Mouse (Mus musculus): ENCODE results near the gene Fosl2. TPM values are rescaled to one million over a fixed set of nuclear protein-coding genes. Genes with fewer than 3 reads are reported as not detected.
"Not testable (repeated sequence)": the region's sequence is repeated elsewhere in the genome, so short reads cannot be mapped to it uniquely, and the experiment has no call there.

Gene Fosl2
- polyA plus RNA-seq, 1 experiment from 2014 or later: 3.7 TPM

DNA sequence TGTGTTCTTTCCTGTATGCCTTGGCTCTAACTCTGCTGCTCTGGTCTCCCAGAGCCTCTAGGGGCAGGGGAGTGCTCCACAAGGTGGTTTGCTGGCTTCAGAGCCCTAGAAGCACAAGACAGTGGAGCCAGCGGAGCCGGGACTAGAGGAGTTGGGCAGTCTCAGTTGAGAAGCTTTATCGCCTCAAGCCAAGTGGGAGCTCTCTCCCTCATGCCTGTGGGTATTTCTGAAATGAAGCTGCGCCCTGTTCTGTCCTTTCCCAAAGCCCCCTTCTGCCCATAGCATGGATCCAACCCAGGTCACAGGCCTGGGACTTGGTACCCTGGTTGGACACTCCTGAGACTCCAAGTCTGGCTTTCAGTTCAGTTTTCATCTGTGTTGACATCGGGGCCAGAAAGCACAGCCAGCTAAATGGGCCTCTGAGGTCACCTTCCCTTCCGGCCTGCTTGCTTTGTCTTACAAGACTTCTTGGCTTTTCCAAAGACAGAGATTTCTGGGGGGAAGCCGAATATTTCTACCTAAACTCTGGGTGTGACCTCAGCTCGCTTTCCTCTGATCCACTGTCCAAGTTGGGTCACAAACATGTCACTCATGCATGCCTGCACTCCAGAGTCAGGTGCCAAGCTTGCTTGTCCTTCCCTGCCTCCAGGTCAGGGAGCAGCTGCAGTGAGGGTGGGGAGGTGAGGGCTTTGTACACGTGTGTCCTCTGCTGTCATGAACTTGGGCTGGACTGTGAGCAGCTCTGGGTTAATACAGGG, 19.5 kb downstream of the Fosl2 start:
- 86% methylated on average over 9 of the region's 9 CpGs for WGBS
- Histone ChIP-seq H3K9me3 (ENCODE audit: control insufficient read depth, low read length) (no peaks in the 10 kb centered on the region), H3K36me3 (ENCODE audit: control insufficient read depth, insufficient read depth) (no peaks in the 10 kb centered on the region), H3K27me3 (replicated peaks; ENCODE audit: control insufficient read depth, insufficient read depth, low read length) (no peaks in the 10 kb centered on the region), H3K9ac (replicated peaks; ENCODE audit: low read depth, low read length) (no peak overlapping the region), H3K4me1 (replicated peaks; ENCODE audit: control insufficient read depth, insufficient read depth, low read length) (no peaks in the 10 kb centered on the region), H3K4me2 (ENCODE audit: low read length) (no peak overlapping the region), H3K4me3 (replicated peaks; ENCODE audit: low read length) (no peak overlapping the region), H3K27ac (ENCODE audit: low read length) (no peak overlapping the region)
- ATAC-seq: no peak

DNA sequence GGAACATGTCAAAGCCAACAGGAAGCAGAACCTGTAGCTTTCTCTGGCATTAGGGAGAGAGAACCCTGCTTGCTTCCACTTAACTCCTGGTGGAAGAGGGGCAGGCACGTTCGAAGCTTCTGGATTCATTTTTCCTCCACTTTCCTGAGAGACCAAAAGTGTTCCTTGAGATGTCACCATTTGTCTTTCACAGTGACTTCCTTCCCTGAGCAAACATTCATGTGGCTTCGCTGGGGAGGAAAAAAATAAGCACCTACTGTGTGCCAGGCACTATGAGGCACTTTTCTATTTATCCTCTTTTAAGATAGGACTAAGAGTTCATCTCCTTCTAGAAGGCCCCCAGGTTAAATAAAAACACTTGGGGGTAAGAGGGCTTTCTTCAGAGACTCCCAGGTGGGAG, 20.3 kb downstream of the Fosl2 start:
- Histone ChIP-seq H3K27ac (ENCODE audit: low read length) (no peak overlapping the region), H3K36me3 (ENCODE audit: control insufficient read depth, insufficient read depth) (no peaks in the 10 kb centered on the region), H3K4me1 (replicated peaks; ENCODE audit: control insufficient read depth, insufficient read depth, low read length) (no peaks in the 10 kb centered on the region), H3K9ac (replicated peaks; ENCODE audit: low read depth, low read length) (no peak overlapping the region), H3K27me3 (replicated peaks; ENCODE audit: control insufficient read depth, insufficient read depth, low read length) (no peaks in the 10 kb centered on the region), H3K9me3 (ENCODE audit: control insufficient read depth, low read length) (no peaks in the 10 kb centered on the region), H3K4me3 (replicated peaks; ENCODE audit: low read length) (no peak overlapping the region), H3K4me2 (ENCODE audit: low read length) (no peak overlapping the region)
- WGBS: 94% methylated on average over 3 of the region's 3 CpGs
- ATAC-seq: no peak

DNA sequence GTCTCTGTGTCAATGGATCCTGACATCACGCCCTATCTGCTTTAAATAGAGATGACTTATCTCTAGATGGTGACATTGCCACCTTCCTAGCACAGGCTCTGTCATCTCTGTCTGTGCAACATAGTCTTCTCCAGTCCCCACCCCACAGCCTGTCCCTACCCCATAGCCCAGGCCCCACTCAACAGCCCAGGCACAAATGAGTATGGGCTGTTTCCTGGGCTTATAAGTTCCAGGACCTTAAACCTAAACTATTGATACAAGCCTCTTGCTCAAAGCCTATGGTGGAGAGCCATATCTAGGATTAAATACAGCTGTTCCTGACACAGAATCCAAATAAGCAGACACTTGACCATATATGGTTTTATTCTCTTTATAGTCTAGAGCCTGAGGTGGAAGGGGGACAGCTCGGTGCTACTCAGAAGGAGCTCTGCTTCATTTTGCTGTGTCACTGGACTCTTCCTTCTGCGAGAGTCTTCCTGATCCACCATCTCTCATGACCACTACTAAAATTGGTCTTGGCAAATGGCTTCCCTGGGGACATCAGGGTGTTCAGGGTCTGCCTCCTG, 28.0 kb downstream of the Fosl2 start:
- H3K36me3 ChIP-seq (ENCODE audit: control insufficient read depth, insufficient read depth): no peaks in the 10 kb centered on the region
- no peak overlapping the region for H3K27ac ChIP-seq (ENCODE audit: low read length)
- no peaks in the 10 kb centered on the region for H3K9me3 ChIP-seq (ENCODE audit: control insufficient read depth, low read length)
- H3K4me3 ChIP-seq (replicated peaks; ENCODE audit: low read length): no peak overlapping the region
- no peak for ATAC-seq
- H3K27me3 ChIP-seq (replicated peaks; ENCODE audit: control insufficient read depth, insufficient read depth, low read length): no peaks in the 10 kb centered on the region
- no peak overlapping the region for H3K9ac ChIP-seq (replicated peaks; ENCODE audit: low read depth, low read length)
- WGBS: 91% methylated on average over 3 of the region's 3 CpGs
- H3K4me2 ChIP-seq (ENCODE audit: low read length): no peak overlapping the region
- H3K4me1 ChIP-seq (replicated peaks; ENCODE audit: control insufficient read depth, insufficient read depth, low read length): no peaks in the 10 kb centered on the region

DNA sequence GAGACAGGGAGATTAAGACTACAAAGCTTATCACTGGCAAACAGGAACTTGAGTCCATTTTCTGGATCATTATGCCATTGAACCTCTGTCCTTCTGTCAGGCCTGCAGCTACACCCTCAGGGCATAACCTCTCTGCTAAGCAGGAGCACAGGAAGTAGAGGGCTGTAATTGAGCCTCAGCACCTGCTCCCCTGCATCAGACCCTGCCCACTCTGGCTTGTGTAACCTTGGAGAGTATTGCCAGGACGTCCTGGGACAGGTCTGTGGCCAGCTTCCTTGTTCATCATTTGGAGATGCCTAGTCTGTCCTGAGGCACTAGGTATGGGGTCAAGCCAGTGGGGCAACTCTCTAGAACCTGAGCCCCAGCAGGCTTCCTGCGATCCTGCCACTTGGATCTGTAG, 36.6 kb downstream of the Fosl2 start:
- no peak overlapping the region for H3K4me2 ChIP-seq (ENCODE audit: low read length)
- H3K36me3 ChIP-seq (ENCODE audit: control insufficient read depth, insufficient read depth): no peaks in the 10 kb centered on the region
- H3K4me1 ChIP-seq (replicated peaks; ENCODE audit: control insufficient read depth, insufficient read depth, low read length): no peaks in the 10 kb centered on the region
- H3K4me3 ChIP-seq (replicated peaks; ENCODE audit: low read length): no peak overlapping the region
- no peak overlapping the region for H3K9ac ChIP-seq (replicated peaks; ENCODE audit: low read depth, low read length)
- H3K27ac ChIP-seq (ENCODE audit: low read length): no peak overlapping the region
- no peaks in the 10 kb centered on the region for H3K9me3 ChIP-seq (ENCODE audit: control insufficient read depth, low read length)
- ATAC-seq: no peak
- H3K27me3 ChIP-seq (replicated peaks; ENCODE audit: control insufficient read depth, insufficient read depth, low read length): no peaks in the 10 kb centered on the region
- 76% methylated on average over 2 of the region's 2 CpGs for WGBS

DNA sequence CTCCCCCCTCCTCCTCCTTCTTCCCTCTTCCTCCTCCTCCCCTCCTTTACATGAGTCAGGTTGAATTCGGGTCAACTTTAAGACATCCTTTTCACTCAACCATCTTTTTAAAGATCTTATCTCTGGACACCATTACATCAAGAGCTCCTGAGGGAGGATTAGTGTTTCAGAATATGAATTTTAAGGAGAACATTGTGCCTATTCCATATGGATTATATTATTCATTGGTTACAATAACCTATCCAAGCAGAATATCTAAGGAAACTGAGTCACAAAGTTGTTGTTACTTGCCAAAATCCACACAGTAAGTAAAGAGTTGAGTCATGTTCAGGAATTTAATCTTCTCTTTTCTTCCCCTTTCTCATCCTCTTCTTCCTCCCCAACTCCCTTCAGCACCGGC, 41.2 kb downstream of the Fosl2 start:
- Histone ChIP-seq H3K4me3 (replicated peaks; ENCODE audit: low read length) (no peak overlapping the region), H3K4me2 (ENCODE audit: low read length) (no peak overlapping the region), H3K27me3 (replicated peaks; ENCODE audit: control insufficient read depth, insufficient read depth, low read length) (no peaks in the 10 kb centered on the region), H3K36me3 (ENCODE audit: control insufficient read depth, insufficient read depth) (no peaks in the 10 kb centered on the region), H3K27ac (ENCODE audit: low read length) (no peak overlapping the region), H3K4me1 (replicated peaks; ENCODE audit: control insufficient read depth, insufficient read depth, low read length) (no peaks in the 10 kb centered on the region), H3K9me3 (ENCODE audit: control insufficient read depth, low read length) (no peaks in the 10 kb centered on the region), H3K9ac (replicated peaks; ENCODE audit: low read depth, low read length) (no peak overlapping the region)
- 90% methylated on average over 2 of the region's 2 CpGs for WGBS
- ATAC-seq: no peak

DNA sequence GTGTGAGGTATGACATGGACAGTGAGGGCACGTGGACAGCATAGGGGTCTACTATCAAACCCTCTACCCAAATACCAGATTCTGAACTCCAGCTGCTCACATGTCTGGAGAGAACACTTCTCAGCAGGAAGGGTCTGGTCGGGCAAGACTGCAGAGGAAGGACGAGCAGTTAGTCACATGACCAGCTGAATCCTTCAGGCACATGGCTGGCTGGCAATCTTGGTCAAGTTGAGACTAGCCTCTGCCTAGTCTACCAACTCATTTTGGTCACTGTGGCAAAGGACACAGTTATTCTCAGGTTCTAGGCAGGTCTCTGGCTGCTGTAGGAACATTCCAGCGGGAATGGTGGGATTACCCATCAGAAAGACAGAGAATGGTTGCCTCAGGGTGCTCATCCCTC, 42.1 kb downstream of the Fosl2 start:
- no peak overlapping the region for H3K27ac ChIP-seq (ENCODE audit: low read length)
- 87% methylated on average over 4 of the region's 4 CpGs for WGBS

DNA sequence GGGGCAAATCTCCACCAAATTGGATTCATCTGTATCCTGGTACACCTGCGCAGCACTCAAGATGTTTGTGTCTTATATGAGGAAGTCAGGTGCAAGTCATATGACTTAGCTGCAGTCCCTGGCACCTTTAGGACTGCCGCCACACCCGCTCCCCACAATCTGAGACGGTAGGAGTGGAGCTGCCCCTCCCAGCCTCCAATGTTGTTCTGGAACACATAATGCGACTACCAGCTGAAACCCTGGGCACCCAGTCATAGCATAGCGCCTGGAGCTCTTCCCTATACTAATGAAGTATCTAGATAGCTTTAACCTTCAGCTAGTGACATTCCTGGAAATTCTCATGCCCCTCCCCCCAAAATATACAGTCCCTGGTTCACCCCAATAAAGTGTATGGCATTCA, 43.1 kb downstream of the Fosl2 start:
- ATAC-seq; H3K36me3 ChIP-seq (ENCODE audit: control insufficient read depth, insufficient read depth); H3K4me2 ChIP-seq (ENCODE audit: low read length); H3K27me3 ChIP-seq (replicated peaks; ENCODE audit: control insufficient read depth, insufficient read depth, low read length); H3K9me3 ChIP-seq (ENCODE audit: control insufficient read depth, low read length); H3K4me3 ChIP-seq (replicated peaks; ENCODE audit: low read length); H3K9ac ChIP-seq (replicated peaks; ENCODE audit: low read depth, low read length); H3K4me1 ChIP-seq (replicated peaks; ENCODE audit: control insufficient read depth, insufficient read depth, low read length); H3K27ac ChIP-seq (ENCODE audit: low read length): not testable (repeated sequence)
- 82% methylated on average over 5 of the region's 6 CpGs for WGBS

More for the DNA sequence above, 42.1 kb downstream of the Fosl2 start:
- Histone ChIP-seq H3K4me3 (replicated peaks; ENCODE audit: low read length) (no peak overlapping the region), H3K27me3 (replicated peaks; ENCODE audit: control insufficient read depth, insufficient read depth, low read length) (no peaks in the 10 kb centered on the region), H3K9me3 (ENCODE audit: control insufficient read depth, low read length) (no peaks in the 10 kb centered on the region), H3K4me1 (replicated peaks; ENCODE audit: control insufficient read depth, insufficient read depth, low read length) (no peaks in the 10 kb centered on the region), H3K9ac (replicated peaks; ENCODE audit: low read depth, low read length) (no peak overlapping the region), H3K4me2 (ENCODE audit: low read length) (no peak overlapping the region), H3K36me3 (ENCODE audit: control insufficient read depth, insufficient read depth) (no peaks in the 10 kb centered on the region)
- no peak for ATAC-seq

DNA sequence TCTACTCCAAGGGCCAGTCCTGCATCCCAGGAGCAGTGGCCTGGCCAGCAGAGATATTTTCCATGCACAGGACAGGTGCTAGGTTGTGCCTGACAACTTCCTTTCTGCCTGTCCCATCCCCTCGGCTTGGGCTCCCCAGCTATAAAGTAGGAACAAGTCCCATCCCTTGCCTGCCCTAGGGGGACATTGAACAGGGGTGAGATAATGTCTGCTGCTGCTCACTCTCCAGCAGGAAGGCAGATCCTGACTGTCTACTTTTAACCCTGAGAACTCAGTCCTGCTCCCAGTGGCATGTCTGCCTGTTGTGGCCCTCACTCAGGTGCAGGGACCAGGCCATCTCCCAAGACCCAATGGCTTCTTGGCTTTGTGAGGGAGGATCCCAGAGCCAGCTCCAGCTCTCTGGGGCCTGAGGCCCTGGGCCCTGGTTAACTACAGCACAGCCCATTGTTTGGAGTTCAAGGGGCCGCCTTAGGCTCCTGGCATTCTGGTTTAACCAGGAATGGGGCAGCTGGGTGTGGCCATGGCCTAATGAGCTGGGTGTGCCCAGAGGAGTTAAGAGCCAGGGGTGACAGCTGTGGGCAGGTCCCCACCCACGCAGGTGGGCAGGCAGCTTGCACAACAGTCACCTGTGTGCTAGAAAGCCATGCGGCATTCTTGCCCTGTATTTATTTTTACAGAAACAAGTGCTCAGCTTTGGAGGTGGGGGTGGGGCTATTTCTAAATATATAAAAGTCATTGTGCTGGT, 47.5 kb downstream of the Fosl2 start:
- Histone ChIP-seq H3K4me1 (replicated peaks; ENCODE audit: control insufficient read depth, insufficient read depth, low read length) (no peaks in the 10 kb centered on the region), H3K27ac (ENCODE audit: low read length) (no peak overlapping the region), H3K4me3 (replicated peaks; ENCODE audit: low read length) (no peak overlapping the region), H3K9me3 (ENCODE audit: control insufficient read depth, low read length) (no peaks in the 10 kb centered on the region), H3K4me2 (ENCODE audit: low read length) (no peak overlapping the region), H3K9ac (replicated peaks; ENCODE audit: low read depth, low read length) (no peak overlapping the region), H3K36me3 (ENCODE audit: control insufficient read depth, insufficient read depth) (no peaks in the 10 kb centered on the region), H3K27me3 (replicated peaks; ENCODE audit: control insufficient read depth, insufficient read depth, low read length) (no peaks in the 10 kb centered on the region)
- WGBS: 66% methylated on average over 4 of the region's 4 CpGs
- ATAC-seq: no peak

DNA sequence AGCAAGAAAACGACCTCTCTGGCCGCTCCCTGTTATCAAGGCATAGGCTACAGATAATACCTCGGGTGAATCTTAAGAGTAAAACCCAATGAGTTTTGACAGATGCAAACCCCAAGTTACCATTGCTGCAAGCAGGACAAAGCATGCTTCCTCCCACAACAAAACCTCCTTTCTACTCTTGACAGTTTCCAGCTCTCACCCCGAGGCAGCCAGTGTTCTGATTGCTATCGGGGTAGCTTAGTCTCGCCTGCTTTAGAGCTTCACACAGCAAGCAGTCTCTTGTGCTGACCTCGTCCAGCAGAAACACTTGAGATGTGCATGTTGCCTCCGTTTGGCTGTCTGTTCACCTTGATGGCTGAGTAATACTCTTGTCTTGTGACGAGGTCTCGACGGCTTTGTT, 52.1 kb downstream of the Fosl2 start:
- Histone ChIP-seq H3K27ac (ENCODE audit: low read length) (no peak overlapping the region), H3K9ac (replicated peaks; ENCODE audit: low read depth, low read length) (no peak overlapping the region), H3K9me3 (ENCODE audit: control insufficient read depth, low read length) (no peaks in the 10 kb centered on the region), H3K27me3 (replicated peaks; ENCODE audit: control insufficient read depth, insufficient read depth, low read length) (no peaks in the 10 kb centered on the region), H3K36me3 (ENCODE audit: control insufficient read depth, insufficient read depth) (no peaks in the 10 kb centered on the region), H3K4me2 (ENCODE audit: low read length) (no peak overlapping the region), H3K4me1 (replicated peaks; ENCODE audit: control insufficient read depth, insufficient read depth, low read length) (no peaks in the 10 kb centered on the region), H3K4me3 (replicated peaks; ENCODE audit: low read length) (no peak overlapping the region)
- no peak for ATAC-seq
- WGBS: 50% methylated on average over 11 of the region's 11 CpGs
